Mouse (Mus musculus) embryonic facial prominence, embryonic 15.5 days (tissue): ENCODE results near the gene E2f6. TPM values are rescaled to one million over a fixed set of nuclear protein-coding genes. Genes with fewer than 3 reads are reported as not detected.

Source experiments
- ATAC-seq: fragments of 200-750 bp; cut with Nextera tagmentation; 2 replicates; pipeline ENCODE4 v1.8.0; 2017; ENCODE audit warnings: low read depth, moderate TSS enrichment; ENCODE audit not compliant: insufficient number of reproducible peaks, low FRiP score, low TSS enrichment
- H3K27ac ChIP-seq: fragments of 300-500 bp; sonication (generic); replicated peaks from 2 replicates; pipeline ENCODE4 v1.5.1; 2015; ENCODE audit warnings: mild to moderate bottlenecking, inconsistent platforms
- H3K27me3 ChIP-seq: fragments of 300-500 bp; sonication (generic); 2 replicates; pipeline ENCODE4 v1.6.1; 2015; ENCODE audit warnings: inconsistent platforms
- H3K36me3 ChIP-seq: fragments of 300-500 bp; sonication (generic); 2 replicates; pipeline ENCODE4 v1.6.1; 2015; ENCODE audit warnings: mild to moderate bottlenecking, inconsistent platforms
- H3K4me1 ChIP-seq: fragments of 300-500 bp; sonication (generic); 2 replicates; pipeline ENCODE4 v1.6.1; 2015; ENCODE audit warnings: inconsistent platforms
- H3K4me2 ChIP-seq: fragments of 300-500 bp; sonication (generic); replicated peaks from 2 replicates; pipeline ENCODE4 v1.6.1; 2015; ENCODE audit warnings: mild to moderate bottlenecking, inconsistent platforms
- H3K4me3 ChIP-seq: fragments of 300-500 bp; sonication (generic); replicated peaks from 2 replicates; pipeline ENCODE4 v1.5.1; 2015; ENCODE audit warnings: mild to moderate bottlenecking, inconsistent platforms
- H3K9ac ChIP-seq: fragments of 300-500 bp; sonication (generic); 2 replicates; pipeline ENCODE4 v1.6.1; 2015; ENCODE audit warnings: inconsistent platforms
- H3K9me3 ChIP-seq: fragments of 300-500 bp; sonication (generic); replicated peaks from 2 replicates; pipeline ENCODE4 v1.6.1; 2016; ENCODE audit warnings: inconsistent platforms
- WGBS: fragments of 180-500 bp; shearing (Covaris S2); methylation state at CpG from one replicate; pipeline ENCODE4 v1.1.7; 2015; 5-methylcytosine and 5-hydroxymethylcytosine counted together
- polyA plus RNA-seq: library from polyadenylated mRNA; unstranded; fragments of >200 nt; fragmentation: Nextera tagmentation; extraction: Ambion mirVana; gene quantifications from 2 replicates; pipeline ENCODE4 v1.2.1, GENCODE M21; 2015

The E2f6 gene
- polyA plus RNA-seq, 1 experiment from 2014 or later, result 39.3 TPM

DNA sequence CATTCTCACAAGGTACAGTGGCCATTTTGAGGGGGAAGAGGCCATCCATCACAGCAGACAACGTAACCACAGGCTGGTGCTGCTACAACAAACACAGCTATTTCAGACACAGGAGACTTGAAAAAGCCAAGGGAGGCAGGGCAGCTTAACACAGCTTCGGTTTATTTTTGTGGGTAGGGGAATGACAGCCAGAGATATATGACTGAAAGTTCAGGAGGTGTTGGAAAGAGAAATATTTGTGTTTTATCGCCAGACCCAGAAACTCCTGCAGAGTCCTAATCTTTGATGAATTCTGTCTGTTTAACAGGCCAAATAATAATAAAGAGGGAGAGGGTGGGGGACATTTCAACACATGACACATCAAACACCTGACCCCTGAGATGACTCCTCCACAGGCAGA, 55.7 kb downstream of the E2f6 start:
- WGBS, result 79% methylated on average over 3 of the region's 3 CpGs
- Histone ChIP-seq H3K9ac (no peak overlapping the region), H3K4me3 (no peak overlapping the region), H3K27me3 (no peaks in the 10 kb centered on the region), H3K27ac (no peak overlapping the region), H3K9me3 (no peaks in the 10 kb centered on the region), H3K4me1 (peaks cover 13% of the 10 kb centered on the region), H3K36me3 (no peaks in the 10 kb centered on the region), H3K4me2 (no peak overlapping the region)
- no peak for ATAC-seq

DNA sequence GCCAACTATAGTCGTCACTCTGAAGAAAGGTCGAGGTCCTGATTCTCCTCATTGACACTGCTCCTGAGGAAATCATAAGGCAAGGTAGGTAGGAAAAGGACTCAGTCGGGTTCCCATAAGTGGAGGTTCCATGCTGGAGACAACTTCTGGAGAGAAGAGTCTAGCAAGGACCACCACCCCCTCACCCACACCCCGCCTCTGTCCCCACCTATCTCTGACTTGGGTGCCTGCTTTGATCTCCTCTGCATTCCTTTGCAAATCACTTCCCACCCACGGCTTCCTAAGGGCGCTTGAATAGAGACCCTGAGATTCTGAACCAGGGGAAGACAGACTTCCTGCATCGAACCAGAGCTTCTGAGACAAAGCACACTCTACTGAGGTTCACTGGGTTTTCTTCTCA, 56.5 kb downstream of the E2f6 start:
- WGBS, result 68% methylated on average over 7 of the region's 7 CpGs
- Histone ChIP-seq H3K27ac (no peak overlapping the region), H3K9ac (no peak overlapping the region), H3K27me3 (no peaks in the 10 kb centered on the region), H3K4me2 (no peak overlapping the region), H3K4me1 (peaks cover 13% of the 10 kb centered on the region), H3K36me3 (no peaks in the 10 kb centered on the region), H3K9me3 (no peaks in the 10 kb centered on the region), H3K4me3 (no peak overlapping the region)
- ATAC-seq, result no peak

DNA sequence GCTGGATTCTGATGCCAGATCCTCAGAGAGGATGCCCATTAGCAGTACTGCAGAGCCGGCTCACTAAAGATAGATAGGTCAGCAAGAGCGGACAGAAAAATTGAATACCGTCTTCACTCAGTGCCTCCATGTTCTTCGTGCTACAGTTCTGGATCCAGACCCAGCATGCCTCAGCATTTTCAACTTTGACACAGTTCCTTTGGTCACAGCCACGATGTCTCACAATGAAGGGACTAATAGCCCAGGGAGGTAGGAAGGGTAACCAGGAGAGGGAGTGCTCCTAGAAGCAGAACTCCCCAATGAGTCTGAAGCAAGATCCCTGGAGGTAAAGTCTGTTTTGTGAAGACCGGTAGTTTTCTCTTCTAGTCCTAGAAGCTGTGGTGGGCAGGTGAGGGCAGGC, 57.9 kb downstream of the E2f6 start:
- no peak overlapping the region for H3K27ac ChIP-seq

DNA sequence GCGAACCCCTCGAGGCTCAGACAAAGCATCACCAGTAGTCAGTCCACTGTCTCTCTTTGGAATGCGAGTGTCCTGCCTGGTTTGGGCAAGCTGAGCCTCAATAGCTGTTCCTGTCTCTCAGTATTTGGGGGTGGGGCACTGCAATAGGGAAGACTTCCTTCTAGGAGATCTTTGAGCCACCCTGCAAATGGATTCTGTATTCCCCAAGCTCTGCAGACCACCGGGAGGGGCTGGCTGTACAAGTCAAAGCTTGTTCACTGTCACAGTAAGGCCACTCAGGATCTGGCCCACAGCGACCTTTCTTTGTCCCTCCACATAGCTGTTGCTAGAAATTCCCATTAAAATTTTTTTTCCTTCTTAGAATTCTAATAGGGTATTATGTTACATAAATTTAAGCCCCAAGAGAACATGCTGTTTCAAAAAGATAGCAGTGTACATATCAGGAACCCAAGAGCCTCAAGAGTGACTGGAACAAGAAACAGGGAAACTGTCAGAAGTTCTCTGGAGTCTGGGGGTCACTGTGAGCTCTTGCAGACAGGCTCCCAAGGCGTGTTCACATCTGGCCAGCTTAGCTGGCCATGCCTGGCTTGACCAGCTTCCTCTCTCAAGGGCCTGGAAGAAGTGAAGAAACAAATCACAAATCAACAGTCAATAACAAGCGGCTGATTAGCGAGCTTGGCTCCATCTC, 58.5 kb downstream of the E2f6 start:
- 53% methylated on average over 8 of the region's 8 CpGs for WGBS
- peaks cover 27% of the 10 kb centered on the region for H3K4me1 ChIP-seq

More for the DNA sequence above, 57.9 kb downstream of the E2f6 start:
- WGBS, result 75% methylated on average over 6 of the region's 6 CpGs
- H3K4me1 ChIP-seq, result peaks cover 21% of the 10 kb centered on the region
- no peak overlapping the region for H3K4me2 ChIP-seq
- H3K4me3 ChIP-seq, result no peak overlapping the region
- no peaks in the 10 kb centered on the region for H3K9me3 ChIP-seq
- H3K27me3 ChIP-seq, result no peaks in the 10 kb centered on the region
- no peak for ATAC-seq
- H3K36me3 ChIP-seq, result no peaks in the 10 kb centered on the region
- H3K9ac ChIP-seq, result no peak overlapping the region

DNA sequence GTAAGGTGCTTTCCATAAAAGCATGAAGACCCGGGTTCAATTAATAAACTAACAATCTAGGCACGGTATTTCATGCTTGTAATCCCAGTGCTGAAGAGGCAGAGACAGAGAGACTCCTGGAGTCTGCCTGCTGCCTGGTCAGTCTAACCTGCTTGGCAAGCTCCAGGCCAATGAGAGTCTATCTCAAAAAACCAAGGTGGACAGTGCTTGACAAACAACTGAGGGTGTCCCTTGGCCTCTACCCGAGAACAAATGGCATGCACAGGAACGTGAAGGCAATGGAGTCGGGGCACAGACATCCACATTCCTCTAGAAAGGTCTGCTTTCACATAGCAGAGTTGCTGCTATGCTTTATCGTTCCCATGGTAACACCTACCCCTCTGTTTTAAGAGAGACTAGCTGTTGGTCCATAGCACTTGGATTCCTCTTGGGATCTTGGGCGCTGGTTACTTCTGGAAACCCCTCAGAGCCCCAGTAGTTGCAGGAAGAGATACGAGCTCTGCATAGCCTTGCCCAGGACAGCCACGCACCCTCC, 59.2 kb downstream of the E2f6 start:
- 47% methylated on average over 9 of the region's 9 CpGs for WGBS
- no peak for ATAC-seq
- no peaks in the 10 kb centered on the region for H3K27me3 ChIP-seq
- H3K9ac ChIP-seq, result no peak overlapping the region
- H3K4me3 ChIP-seq, result no peak overlapping the region
- 0 out of 2 replicates have a peak overlapping the region, but pooled peaks have one; percentile 0 for H3K4me2 ChIP-seq
- H3K36me3 ChIP-seq, result no peaks in the 10 kb centered on the region
- H3K4me1 ChIP-seq, result peaks cover 31% of the 10 kb centered on the region
- H3K9me3 ChIP-seq, result no peaks in the 10 kb centered on the region
- peak overlapping the region; percentile 88 for H3K27ac ChIP-seq

More for the DNA sequence above, 58.5 kb downstream of the E2f6 start:
- no peak for ATAC-seq
- Histone ChIP-seq H3K27ac (peak overlapping the region; percentile 88), H3K4me3 (no peak overlapping the region), H3K27me3 (no peaks in the 10 kb centered on the region), H3K9ac (no peak overlapping the region), H3K36me3 (no peaks in the 10 kb centered on the region), H3K9me3 (no peaks in the 10 kb centered on the region), H3K4me2 (no peak overlapping the region)

DNA sequence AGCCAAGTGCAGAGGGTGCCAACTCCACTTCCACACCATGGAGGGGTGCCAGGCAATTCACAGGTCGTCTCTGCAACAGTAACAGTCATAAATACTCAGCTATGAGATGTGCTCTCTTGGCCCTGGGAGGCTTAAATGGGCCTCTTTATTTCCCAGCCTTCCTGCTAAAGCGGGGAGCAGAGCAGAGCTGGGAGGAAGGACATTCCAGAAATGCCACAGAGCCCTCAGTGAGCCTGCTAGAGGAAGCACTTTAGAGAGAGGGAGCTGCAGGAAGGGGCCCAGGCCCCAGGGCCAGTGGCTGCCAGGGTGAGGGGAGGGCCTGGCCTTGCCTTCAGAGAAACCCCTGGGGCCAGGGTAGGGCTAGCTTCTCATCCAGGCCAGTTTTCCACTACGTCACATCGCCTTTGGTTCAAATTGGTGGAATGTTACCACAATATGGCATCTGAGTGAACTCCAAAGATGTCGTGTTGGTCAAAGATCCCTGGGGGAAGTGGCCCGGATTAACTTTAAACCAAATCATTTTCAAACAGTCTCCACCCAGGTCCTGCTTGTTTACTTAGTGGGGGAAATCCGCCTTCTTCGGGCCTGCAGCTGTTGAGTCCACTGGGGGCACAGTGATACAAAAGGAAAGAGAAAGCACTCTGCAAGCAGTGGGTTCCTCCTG, 59.8 kb downstream of the E2f6 start:
- peak; percentile 81 for ATAC-seq
- 0 out of 2 replicates have a peak overlapping the region, but pooled peaks have one; percentile 0 for H3K4me2 ChIP-seq
- no peak overlapping the region for H3K9ac ChIP-seq
- H3K4me1 ChIP-seq, result peaks cover 37% of the 10 kb centered on the region
- peak overlapping the region; percentile 88 for H3K27ac ChIP-seq
- H3K36me3 ChIP-seq, result no peaks in the 10 kb centered on the region
- WGBS, result 22% methylated on average over 8 of the region's 8 CpGs
- no peak overlapping the region for H3K4me3 ChIP-seq
- no peaks in the 10 kb centered on the region for H3K27me3 ChIP-seq
- H3K9me3 ChIP-seq, result no peaks in the 10 kb centered on the region

DNA sequence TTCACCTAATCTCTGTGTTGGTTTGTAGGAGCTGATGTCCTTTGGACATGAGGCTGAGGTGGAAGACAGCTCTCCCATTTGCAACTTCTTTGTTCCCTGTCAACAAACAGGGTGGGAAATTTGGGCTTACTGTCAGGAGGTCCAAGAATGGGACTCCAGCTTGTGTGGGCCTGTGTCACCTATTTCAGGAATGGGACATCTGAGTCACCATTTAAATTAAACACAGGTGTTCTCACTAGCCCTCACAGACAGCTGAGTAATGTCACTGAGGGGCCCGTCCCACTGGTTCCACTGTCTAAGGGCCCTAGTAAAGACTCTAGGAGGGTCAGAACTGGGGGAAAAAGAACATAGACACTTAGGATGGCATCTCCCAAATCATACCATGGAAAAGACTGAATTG, 61.2 kb downstream of the E2f6 start:
- Histone ChIP-seq H3K4me1 (peaks cover 42% of the 10 kb centered on the region), H3K9ac (no peak overlapping the region), H3K27me3 (no peaks in the 10 kb centered on the region), H3K4me2 (no peak overlapping the region), H3K27ac (no peak overlapping the region), H3K4me3 (no peak overlapping the region), H3K36me3 (no peaks in the 10 kb centered on the region), H3K9me3 (no peaks in the 10 kb centered on the region)
- ATAC-seq, result no peak
- WGBS, result 62% methylated on average over 1 of the region's 1 CpGs

DNA sequence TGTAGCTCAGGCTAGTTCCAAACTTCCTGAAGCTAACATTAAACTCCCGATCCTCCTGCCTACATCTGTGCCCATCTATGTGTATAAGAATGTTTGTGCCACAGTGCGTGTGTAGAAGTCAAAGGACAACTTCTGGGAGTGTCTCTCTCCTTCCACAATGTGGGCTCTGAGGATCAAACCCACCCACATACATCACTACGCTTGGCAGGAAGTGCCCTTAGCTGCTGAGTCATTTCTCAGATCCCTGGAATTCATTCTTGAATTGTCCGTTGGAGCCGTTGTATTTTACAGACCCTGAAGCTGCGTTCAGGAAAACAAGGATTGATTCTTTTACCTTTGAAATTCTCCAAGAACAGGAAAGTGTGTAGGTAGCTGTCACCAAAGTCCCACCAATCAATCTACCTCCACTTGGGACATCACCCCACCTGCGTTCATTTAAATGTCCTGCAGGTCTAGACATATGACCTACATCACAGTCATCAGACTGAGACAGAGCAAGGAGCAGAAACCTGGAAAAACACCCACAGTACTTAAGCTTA, 62.2 kb downstream of the E2f6 start:
- peaks cover 47% of the 10 kb centered on the region for H3K4me1 ChIP-seq
- H3K9me3 ChIP-seq, result no peaks in the 10 kb centered on the region
- 54% methylated on average over 7 of the region's 7 CpGs for WGBS
- no peak overlapping the region for H3K4me2 ChIP-seq
- H3K36me3 ChIP-seq, result no peaks in the 10 kb centered on the region
- H3K27me3 ChIP-seq, result no peaks in the 10 kb centered on the region
- no peak overlapping the region for H3K4me3 ChIP-seq
- peak overlapping the region; percentile 39; the same call in 1 of the 2 replicates for H3K27ac ChIP-seq
- no peak overlapping the region for H3K9ac ChIP-seq
- no peak for ATAC-seq

DNA sequence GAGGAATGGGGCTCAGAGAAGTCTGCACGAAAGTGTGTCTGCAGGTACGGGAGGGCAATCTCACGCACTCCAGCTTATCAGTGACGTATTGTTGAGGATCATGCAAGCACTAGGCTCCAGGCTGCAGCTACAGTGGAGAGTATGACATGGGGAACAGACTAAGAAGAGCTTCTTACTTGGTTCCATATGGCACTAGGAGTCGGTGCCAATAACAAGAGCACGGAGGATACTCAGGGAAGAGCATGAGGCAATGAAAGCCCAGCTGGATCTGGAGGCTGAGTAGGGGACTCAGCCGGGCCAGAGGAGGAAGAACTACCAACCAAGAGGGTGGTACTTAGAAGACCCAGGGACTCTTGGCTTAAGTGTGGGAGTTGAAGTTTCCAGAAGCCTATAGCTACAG, 62.8 kb downstream of the E2f6 start:
- Histone ChIP-seq H3K4me2 (no peak overlapping the region), H3K9ac (no peak overlapping the region), H3K4me3 (no peak overlapping the region), H3K4me1 (peaks cover 47% of the 10 kb centered on the region), H3K27me3 (no peaks in the 10 kb centered on the region), H3K36me3 (no peaks in the 10 kb centered on the region), H3K27ac (peak overlapping the region; percentile 39; the same call in 1 of the 2 replicates), H3K9me3 (no peaks in the 10 kb centered on the region)
- 69% methylated on average over 7 of the region's 7 CpGs for WGBS
- ATAC-seq, result no peak

DNA sequence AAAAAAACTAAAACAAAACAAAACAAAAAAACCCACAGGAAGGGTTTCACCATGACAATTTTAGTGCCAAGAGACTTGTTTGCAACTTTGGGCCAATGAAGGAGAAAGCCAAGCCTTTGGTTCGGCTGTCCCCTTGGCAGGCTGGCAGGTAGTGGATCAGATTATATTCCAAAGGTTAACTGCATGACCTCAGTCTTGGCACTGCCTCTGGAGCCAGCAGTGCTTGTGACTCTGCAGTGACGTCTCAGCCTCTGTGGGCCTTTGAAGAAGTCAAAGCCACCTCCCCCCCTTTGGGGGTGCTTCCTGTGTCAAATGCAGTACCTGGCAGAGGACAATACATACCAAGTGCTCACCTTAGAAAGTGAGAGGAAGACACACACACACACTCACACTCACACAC, 63.3 kb downstream of the E2f6 start:
- no peak overlapping the region for H3K27ac ChIP-seq
- H3K4me2 ChIP-seq, result no peak overlapping the region
- no peaks in the 10 kb centered on the region for H3K27me3 ChIP-seq
- H3K4me3 ChIP-seq, result no peak overlapping the region
- peaks cover 47% of the 10 kb centered on the region for H3K4me1 ChIP-seq
- ATAC-seq, result no peak
- no peaks in the 10 kb centered on the region for H3K9me3 ChIP-seq
- WGBS, result 46% methylated on average over 2 of the region's 2 CpGs
- no peaks in the 10 kb centered on the region for H3K36me3 ChIP-seq
- H3K9ac ChIP-seq, result no peak overlapping the region

DNA sequence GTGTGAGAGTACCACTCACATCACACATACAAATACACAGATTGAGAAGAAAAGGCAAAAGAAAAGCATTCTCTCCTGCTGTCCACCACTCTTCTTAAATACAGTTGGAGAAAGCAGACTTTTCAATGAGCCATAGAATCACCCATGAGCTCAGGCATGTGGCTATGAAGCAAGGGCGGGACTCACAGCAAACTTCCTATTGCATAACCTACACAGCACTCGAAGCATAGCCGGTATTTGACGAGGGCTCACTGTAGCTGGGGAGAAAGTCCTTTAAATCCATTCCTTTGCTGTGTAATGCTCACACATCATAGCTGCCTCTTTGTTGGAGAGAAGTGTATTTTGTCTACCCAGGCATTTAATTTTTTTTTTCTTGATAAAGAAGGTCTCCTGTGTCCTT, 64.5 kb downstream of the E2f6 start:
- peak overlapping the region; percentile 58; the same call in 1 of the 2 replicates for H3K27ac ChIP-seq
- 32% methylated on average over 4 of the region's 4 CpGs for WGBS
- no peaks in the 10 kb centered on the region for H3K27me3 ChIP-seq
- no peak overlapping the region for H3K4me2 ChIP-seq
- H3K9ac ChIP-seq, result no peak overlapping the region
- H3K9me3 ChIP-seq, result no peaks in the 10 kb centered on the region
- no peaks in the 10 kb centered on the region for H3K36me3 ChIP-seq
- ATAC-seq, result no peak
- no peak overlapping the region for H3K4me3 ChIP-seq
- peaks cover 41% of the 10 kb centered on the region for H3K4me1 ChIP-seq
